Mouse (Mus musculus) right cerebral cortex, postnatal 10 days (tissue): ENCODE measurements at regions not wholly inside any gene's neighbourhood (a gene's known extent, or its start where the extent isn't known, plus 50 kb on each side); places are given as distances from the start of the nearest gene placed in this dataset.
"Not testable (repeated sequence)": the region's sequence is repeated elsewhere in the genome, so short reads cannot be mapped to it uniquely, and the experiment has no call there.

Source experiments
- DNase-seq, 2 experiments: peaks; one replicate each; pipeline ENCODE4 v3.0.0; 2021; ENCODE audit warnings: low spot score in 2 of 2

DNA sequence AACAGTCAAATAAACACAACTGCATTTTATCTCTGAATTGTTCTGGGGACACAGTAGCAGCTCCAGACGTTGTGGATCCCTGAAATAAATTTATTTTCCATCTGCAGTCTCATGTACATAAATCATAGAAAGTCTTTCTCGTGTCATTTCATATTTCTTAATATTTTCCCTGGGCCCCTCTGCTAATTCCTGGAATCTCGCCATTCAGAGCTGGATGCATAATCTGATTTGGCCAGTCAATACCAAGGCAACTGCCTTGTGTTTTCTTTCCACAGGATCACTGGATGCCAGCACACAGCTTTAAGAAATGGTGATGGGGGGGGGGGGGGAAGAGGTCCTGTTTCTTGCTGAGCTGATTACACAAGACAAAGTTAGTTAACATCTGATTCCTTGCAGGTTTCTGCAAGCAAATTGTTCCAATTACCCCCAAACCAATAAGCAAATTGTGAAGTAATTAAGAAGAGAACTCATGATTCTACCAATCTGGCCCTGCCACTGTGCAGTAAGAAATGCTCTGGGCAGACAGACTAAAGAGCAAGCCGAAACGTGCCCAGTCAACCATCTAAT is 824.2 kb upstream of the Sox9 start:
- no peak for DNase-seq

DNA sequence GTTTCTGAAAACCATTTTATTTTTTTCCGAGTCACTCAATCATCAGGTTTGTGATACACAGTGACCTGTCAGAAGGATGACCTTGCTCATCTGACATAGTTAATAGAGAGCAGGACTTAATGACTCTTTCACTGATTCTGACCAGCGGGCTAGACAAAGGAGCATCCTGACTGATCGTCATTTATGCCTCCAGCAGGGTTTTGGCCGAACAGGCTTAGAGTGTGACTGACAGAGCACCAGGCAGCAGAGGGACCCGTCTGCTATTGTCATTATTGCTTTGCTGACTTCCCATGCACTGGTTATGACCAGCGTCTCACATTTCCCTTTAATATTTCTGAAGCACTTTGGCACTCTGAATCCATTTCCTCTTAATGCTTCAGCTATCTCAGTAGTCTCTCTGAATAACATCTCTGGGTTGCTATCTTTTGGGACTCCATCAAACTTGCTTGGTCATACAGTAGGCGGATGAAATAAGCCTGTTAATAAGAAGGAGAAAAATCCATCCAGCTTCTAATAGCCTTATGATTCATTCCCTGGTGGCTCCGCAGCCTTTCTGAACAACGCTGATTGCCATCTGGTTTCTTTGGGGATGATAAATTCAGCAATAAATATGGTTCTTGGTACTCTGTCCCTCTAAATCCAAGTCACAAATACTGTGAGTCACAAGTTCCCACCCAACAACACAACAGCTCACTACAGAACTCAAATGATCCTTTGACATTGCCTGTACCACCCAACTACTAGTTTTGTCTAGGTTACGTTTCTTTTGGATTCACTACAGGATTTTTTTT is 820.8 kb upstream of the Sox9 start:
- DNase-seq: no peak

DNA sequence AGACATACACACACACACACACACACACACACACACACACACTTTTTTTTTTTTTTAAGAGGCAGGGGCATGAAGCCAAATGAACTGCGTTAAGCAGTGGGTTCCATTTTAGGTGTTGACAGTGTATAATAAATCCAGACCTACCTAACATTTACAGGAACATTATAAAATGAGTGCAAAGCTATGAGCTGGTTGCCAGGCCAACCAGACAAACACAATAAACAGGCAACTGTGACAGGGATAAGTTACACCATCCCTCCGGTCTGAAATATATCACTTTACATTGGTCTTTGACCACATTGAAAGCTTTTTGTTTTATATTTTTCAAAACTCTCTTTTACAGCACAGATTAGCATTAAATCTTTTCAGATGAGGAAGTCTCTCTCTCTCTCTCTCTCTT is 820.2 kb upstream of the Sox9 start:
- DNase-seq: no peak

DNA sequence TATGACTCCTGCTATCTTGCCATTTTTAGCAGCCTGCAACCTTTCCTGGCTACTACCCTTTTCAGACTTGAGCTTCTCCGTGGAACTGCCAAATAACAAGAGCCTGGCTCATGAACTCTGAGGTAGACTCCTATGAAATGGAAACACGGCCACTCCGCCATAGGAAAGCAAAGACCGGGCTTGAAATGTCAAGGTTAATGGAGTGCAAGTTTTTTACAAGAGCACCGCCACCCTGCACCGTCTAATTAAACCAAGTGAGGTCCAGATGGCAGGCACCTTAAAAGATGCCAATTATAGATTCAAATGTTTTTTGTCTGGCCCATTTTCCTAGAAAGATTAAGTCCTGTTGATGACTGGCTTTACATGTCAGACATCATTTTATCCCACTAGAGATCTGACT is 818.0 kb upstream of the Sox9 start:
- no peak for DNase-seq

DNA sequence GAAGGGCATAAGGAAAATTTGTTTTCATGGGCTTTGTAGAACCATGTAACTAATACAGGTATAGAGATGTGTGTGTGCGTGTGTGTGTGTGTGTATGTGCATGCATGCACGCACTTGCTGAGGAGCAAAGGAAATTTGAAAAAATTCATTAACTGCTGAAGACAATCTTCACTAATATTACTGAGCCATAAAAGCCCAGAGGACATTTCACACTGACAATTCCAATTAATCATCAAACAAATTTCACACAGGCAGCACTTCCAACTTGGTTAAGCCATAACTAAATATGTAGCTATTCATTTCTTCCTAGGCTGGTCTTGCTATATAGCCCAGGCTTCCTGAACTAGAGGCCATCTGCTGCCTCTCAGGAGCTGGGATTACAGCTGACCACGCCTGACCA is 815.6 kb upstream of the Sox9 start:
- no peak for DNase-seq

DNA sequence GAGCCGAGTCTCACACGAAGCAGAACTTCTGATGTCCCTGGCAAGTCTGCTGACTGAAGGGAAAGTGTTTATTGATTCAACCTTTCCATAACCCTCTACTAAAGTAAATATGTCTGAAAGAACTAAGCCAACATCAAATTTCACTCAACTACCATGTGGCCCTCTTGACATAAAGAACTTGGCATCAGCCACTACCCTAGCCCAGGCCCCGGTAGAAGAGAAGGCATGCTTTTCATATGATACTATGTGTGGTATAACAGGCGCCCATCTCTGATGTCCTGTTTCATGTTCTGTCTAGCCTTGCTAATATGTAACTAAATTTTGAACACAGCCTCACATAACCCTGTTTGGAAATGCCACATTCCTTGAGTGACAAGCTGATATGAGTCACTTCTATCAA is 811.0 kb upstream of the Sox9 start:
- DNase-seq: no peak

DNA sequence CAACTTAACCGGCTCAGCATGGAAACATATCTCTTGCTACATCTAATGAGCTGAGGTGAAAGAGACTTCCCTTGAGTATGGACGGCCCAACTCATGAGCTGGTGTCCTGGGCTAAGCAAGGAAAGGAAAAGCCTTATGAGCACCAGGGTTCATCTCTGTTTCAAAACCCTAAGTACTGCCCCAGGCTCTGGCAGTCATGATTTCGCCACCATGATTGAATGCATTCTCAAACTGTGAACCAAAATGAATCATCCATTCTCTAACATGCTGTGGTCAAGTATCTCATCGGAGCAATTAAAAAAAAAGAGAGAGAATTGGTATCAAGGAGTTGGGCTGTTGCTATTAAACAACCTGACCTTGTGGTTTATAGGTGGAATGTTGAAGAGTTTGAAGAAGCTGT is 803.4 kb upstream of the Sox9 start:
- DNase-seq: no peak

DNA sequence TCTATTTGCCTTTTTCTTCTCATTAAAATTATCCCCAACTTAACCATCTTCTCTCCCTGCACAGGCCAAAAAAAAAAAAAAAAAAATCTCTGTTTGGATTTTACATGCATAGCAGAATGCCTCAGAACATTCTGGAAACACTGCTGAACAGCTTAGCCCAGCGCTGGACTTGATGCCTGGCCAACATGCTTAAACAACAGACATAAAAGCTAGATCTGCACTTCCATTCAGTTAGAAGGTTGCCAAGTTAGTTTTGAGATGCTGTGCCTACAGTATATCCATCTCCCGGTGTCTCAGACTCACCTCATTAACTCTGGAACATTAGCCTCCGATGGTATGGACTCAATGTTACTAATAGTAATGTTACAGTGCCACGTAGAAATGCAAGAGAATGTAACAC is 785.6 kb upstream of the Sox9 start:
- peak; percentile 31 to 52 for DNase-seq

DNA sequence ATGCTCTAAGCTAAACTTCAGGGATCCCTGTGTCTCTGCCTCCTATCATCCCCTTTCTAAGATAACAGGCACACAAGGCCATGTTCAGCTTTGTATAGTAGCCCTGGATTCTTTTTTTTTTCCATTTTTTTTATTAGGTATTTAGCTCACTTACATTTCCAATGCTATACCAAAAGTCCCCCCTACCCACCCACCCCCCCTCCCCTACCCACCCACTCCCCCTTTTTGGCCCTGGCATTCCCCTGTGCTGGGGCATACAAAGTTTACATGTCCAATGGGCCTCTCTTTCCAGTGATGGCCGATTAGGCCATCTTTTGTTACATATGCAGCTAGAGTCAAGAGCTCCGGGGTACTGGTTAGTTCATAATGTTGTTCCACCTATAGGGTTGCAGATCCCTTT is 771.2 kb upstream of the Sox9 start:
- not testable (repeated sequence) for DNase-seq

DNA sequence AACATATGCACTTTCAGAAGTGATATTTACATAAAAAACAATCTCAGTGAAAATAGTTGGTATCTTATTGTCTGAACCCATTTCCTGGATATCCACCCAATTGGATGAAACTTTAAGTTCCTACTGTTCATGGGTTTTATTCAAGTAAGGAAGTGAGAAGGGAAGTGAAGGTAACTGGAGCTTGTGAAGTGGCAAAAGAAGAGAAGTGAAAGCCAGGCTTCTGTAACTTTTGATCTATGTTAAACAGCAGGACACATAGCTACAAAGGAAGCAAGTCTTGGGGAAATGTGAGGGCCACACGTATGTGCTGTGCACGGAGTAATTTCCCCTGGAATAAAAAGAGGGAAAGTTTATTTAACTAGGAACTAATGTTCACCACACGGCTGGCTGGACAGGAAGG is 764.1 kb upstream of the Sox9 start:
- no peak for DNase-seq

DNA sequence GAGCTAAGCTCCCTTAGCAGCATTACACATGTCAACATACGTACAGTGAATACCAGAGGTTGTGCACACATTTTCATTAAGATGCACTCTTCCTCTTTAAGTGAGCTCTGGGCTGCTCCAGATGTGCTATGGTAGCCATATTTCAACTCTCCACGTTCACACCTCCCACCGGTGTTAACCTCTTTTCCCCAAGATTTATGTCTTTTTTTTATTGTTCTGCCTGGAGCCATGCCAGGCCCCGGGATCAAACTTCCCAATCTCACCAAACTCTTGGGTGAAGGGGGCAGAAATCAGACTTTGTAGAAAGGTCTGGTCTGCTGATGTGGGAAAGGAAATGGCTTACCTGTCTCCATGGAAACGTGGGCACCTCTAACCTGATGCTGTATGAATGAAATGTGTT is 754.0 kb upstream of the Sox9 start:
- DNase-seq: no peak

DNA sequence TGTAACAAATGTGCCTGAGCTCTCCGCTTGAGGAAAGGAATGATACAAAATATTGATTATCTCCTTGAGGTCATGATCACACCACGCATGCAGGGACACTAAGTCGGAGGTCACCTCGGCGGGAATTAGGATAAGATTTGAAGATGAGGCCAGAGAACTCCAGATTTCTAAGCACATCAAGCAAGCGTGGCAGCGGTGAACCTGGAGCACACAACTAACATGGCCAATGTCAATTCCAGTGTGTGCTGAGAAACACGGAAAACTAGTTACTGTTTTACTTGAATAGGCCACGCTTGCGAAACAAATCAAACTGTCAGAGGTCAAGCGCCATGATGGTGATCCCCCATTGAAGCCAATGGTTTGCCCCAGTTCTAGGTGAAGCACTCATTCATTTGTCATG is 743.3 kb upstream of the Sox9 start:
- DNase-seq: no peak

DNA sequence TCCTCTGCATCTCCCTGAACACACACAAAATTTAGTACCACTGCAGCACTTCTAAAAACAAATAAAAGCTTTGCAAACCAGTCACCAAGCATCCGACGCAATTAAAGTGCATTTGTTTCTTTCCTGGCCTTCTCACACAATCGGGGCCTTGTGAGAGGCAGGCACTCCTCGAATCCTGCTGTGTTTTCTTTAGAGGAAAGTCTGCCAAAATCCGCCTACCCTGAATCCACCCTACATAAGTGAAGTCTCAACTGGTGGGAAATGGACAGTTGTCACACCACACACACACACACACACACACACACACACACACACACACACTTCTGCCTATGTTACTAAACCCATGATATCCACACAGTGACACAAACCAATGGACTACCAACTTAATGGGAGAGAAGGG is 737.6 kb upstream of the Sox9 start:
- DNase-seq: no peak

DNA sequence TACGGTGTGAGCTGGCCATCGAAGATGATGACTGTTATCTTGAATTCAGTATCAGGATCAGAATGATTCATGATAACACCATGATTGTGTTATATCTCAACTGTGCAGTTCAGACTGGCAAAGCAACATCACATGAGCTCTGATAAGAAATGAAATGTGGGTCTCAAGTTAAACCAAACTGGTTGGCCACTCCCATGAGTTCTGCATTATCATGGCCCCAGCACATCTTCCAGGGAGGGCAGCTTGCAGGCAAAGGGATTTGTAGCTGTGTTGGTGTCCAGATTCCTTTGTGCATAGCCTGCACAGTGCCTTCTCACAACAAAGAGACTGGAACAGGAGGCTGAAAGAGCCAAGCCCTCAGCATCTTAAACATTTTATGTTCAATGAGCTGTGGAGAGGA is 736.7 kb upstream of the Sox9 start:
- DNase-seq: no peak

DNA sequence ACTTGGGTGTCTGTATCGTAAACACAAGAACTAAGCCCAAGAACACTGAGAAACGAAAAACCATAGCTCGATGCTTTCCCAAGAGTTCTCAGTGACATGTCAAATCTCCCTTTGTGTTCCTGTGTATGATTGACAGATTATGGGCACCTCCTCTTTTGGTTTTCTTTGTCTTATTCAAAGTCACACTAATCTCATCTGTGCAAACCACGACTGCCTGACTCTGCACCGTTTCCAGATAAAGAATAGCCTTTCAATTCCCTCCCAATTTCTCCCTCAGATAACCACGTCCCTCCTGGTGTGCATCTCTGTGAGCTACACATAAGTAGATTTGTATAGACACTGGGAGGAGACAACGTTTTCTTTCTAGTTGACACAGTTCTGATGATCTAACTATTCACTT is 731.7 kb upstream of the Sox9 start:
- no peak for DNase-seq

DNA sequence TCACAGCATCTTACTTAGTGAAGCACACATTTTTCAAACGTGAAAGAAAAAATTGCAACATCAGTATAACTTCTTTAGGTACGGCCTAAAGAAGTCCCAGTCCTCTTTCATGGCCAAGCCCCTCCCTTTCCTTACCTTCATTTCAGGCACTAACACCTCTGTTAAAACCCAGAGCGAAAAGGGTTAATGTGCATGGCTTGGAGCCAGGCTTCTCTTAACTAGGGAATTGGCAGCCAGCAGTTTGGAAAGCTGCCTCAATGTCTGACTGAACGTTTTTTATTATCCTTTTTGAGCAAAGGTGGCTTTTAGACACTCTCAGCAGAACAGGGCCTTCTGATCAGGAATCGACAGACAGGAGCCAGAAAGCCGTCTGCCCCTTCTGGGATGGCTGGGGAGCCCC is 726.4 kb upstream of the Sox9 start:
- DNase-seq: peak; percentile 38 to 45

DNA sequence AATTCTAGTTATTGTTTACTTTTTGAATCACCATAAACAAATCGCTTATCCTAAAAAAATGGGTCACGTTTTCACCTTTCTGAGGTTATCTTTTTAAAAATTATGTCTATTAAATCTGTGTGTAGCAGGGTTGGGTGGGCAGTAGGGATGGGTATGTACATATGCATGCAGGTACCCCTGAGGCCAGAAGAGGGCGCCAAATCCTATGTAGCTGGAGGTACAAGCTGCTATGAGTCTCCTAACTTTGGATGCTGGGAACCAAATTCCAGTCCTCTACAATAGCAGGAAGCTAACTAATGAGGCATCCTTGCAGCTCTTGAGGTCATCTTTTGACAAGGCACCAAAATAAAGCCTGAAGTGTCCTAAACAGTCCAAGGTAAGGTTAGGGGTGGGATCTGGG is 714.8 kb upstream of the Sox9 start:
- no peak for DNase-seq

DNA sequence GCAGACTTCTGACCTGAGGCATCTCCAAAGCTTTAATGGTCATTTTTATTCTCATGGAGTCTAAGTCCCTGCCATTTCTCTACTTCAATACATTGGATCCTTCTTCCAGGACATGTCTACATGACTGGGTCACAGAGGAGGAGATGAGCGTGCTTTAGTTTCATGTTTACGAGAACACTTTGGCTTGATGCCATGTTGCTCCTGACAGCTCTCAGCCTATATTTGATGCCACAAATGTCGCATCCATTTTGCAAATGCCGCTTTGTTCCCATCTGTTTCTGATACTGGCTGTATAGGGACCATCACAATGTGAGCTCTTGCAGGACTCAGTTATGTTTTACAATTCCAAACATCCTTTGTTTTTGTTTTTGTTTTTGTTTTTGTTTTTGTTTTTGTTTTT is 713.2 kb upstream of the Sox9 start:
- no peak for DNase-seq

DNA sequence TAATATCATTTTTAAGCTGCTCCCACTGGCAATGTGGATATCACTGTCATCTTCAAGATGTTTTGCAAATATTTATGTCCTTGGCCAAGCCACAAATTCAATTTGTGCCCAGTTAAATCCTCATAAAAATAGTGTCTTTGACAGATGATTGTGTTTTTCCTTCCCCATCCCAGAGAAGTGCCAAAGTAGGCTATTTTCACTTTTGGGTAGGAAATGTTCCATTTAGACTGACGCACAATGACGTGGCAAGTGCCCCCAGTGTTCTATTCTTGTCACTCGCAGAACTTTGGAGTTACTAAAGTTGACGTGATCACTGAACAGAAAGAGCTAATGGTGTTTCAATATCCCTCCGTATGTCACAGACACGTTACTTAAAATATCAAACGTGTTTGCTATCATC is 710.5 kb upstream of the Sox9 start:
- peak; percentile 33 to 61 for DNase-seq

DNA sequence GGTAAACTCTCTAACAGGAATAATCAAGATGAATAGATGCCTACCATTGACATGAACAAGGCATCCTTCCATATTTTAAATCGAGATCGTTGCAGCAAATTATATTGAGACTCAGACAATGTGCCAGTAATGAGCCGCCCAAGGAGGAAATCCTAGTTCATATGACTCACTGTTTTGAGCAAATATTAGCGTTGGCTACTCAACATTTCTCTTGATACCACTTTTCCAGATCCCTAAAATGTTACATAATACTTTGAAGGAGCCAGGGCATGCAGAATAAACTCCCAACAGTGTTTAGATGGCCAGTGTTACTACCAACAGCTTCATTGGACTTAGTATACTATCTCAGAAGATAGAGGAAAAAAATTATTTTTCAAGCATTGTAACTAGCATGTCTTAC is 700.6 kb upstream of the Sox9 start:
- no peak for DNase-seq

DNA sequence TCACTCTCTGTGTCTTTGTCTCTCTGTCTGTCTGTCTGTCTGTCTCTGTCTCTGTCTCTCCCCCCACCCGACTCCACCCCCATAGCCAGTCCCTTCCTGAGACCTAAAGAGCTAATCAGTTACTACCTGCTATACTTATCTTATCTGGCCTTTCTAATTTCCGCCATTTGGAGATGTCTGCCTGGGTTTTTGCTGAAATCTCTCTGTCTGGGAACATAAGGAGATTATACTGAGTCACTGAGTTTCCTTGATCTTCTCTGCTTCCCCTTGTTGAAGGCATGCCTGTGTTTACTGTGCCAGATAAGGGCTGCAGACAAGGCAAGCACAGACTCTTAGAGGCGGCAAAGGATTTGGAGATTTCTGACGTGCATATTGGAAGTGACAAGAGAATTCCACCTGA is 699.0 kb upstream of the Sox9 start:
- no peak for DNase-seq

DNA sequence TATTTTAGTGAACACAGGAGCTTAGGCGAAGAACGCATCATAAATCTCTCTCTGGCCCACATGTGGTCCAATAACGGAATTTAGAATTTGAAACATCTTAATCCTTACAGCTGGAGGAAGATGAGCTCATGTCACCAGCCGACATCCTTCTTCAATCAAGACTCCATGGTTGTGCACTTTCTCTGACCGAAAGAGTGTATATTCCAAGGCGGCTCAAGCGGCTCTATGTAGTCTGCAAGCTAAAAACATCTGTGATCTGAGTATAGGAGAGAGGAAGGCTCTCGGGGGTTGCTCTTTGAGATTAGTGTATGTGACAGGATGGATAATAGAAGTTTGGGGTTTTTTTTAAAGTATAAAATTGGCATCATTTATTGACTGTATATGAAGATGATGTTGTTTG is 689.9 kb upstream of the Sox9 start:
- DNase-seq: no peak

DNA sequence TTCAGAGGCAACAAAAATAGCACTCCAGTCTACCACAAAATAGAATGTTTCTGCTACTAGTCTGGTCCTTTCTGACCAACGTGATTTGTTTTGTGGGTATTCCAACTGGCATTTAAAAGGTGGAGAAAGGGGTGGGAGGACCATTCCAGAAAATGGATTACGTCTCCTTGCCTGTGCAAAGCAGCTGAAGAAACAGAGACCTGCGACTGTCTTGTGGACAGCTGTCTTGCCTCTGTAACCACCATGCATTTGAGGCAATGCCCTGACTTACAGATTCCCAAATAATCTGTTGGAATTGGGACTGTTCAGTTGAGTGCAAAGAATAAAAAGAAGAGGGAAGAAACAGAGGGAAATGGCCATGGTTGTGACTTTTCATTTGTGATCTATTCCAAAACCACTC is 687.0 kb upstream of the Sox9 start:
- no peak for DNase-seq

DNA sequence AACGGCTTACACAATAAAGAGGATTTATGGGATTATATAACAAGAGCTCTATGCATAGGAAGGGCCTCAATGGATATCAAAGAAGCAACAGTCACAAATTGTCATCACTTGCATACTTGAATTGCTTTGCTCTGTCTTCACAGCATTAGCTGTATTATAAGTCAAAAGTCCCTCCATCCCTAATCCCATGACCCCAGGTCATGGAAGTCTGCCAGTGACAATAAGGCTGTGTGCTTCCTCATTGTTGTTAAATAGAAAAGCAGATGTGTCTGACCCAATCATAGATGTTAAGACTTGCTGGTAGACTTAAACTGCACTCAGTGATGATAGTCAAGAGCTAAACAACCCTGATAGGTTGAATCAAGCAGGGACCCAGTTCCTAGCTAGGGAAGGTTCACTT is 683.9 kb upstream of the Sox9 start:
- DNase-seq: no peak
